9 mouse cellular contexts compared by ENCODE assay signal in the genomic region with DNA sequence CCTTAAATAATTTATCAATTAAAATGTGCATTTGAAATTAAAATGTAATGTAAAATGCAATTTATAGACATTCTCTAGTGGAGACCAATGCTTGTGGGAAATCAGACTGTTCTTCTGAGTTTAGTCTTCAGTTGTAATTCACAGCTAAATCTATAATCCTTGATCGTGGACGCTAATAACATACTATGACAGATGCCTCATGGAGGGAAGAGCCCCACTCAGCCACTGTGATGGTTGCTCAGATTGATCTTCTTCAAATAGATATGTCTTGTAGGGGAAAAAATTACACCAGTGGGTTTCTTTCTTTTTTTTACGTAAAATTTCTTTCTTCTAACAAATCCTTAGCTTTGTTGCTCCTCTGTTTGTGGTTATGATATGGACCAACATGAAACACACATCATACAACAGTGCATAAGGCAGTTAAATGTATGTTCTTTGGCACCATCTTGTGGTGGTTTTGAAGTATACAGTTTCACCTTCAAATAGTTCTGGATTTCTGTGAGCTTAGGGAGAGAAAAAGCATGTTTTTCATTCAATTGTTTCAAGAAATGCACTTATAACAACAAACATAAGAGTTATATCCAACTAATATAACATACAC.
DNase-seq lines count a peak whose midpoint lies in the region; ATAC-seq and TF ChIP-seq lines count a peak whose summit lies in the region.
"Had no signal": no experiment of that assay in that cellular context is flagged by ENCODE, and none has a peak within 500 bp of the region (broad histone marks: within the 10 kb centered on the region; RNA-seq: fewer than 3 reads in every experiment).

No protein-coding gene starts in this region.

- no peak for TF ChIP-seq EP300 in heart, postnatal 0 days (IDR thresholded peaks at IDR 0.05; ENCODE audit: low read depth)

- no peaks in the 10 kb centered on the region for H3K9me3 ChIP-seq in heart, postnatal 0 days (replicated peaks; ENCODE audit: control insufficient read depth, low read length)
- H3K9me3 ChIP-seq in hindbrain, embryonic 16.5 days (ENCODE audit: control insufficient read depth, low read length), result no peaks in the 10 kb centered on the region

- no peak for ATAC-seq in heart, postnatal 0 days (ENCODE audit: insufficient read depth, low read depth)
- ATAC-seq in hindbrain, embryonic 16.5 days, result peak; percentile 95

- H3K4me2 ChIP-seq in heart, postnatal 0 days (ENCODE audit: low read depth, low read length), result no peak overlapping the region
- H3K4me2 ChIP-seq in hindbrain, embryonic 16.5 days (ENCODE audit: low read length), result no peak overlapping the region

- no peak overlapping the region for H3K9ac ChIP-seq in heart, postnatal 0 days (replicated peaks; ENCODE audit: low read depth, low read length)
- H3K9ac ChIP-seq in hindbrain, embryonic 16.5 days (ENCODE audit: low read depth, low read length), result no peak overlapping the region

- H3K4me3 ChIP-seq in heart, postnatal 0 days (ENCODE audit: low read depth, low read length), result no peak overlapping the region
- H3K4me3 ChIP-seq in hindbrain, embryonic 16.5 days (ENCODE audit: low read length), result no peak overlapping the region
- no peak overlapping the region for H3K4me3 ChIP-seq in gastrocnemius, adult 2 months
- H3K4me3 ChIP-seq: erythroblast, embryonic 14.5 days had no signal

- no peaks in the 10 kb centered on the region for H3K4me1 ChIP-seq in heart, postnatal 0 days (ENCODE audit: control insufficient read depth, insufficient read depth)
- no peaks in the 10 kb centered on the region for H3K4me1 ChIP-seq in hindbrain, embryonic 16.5 days (ENCODE audit: control insufficient read depth, insufficient read depth, low read depth, low read length)

- TF ChIP-seq CTCF in heart, postnatal 0 days (IDR thresholded peaks at IDR 0.05; ENCODE audit: low read depth), result peak; percentile 51
- TF ChIP-seq CTCF in gastrocnemius, adult 2 months (IDR thresholded peaks at IDR 0.05), result no peak

- peak; percentile 10 for DNase-seq in heart, postnatal 0 days (ENCODE audit: low spot score)
- no peak for DNase-seq in heart, postnatal 10 days
- DNase-seq in thymus, postnatal 0 days (ENCODE audit: low spot score), result peak; percentile 2
- DNase-seq in thymus, postnatal 4 days, result no peak
- DNase-seq in gastrocnemius, adult 2 months, result no peak
- DNase-seq in spleen, postnatal 10 days (ENCODE audit: low spot score in 2 of 2), result no peak
- DNase-seq in liver, result no peak

- no peaks in the 10 kb centered on the region for H3K27me3 ChIP-seq in heart, postnatal 0 days (ENCODE audit: control insufficient read depth, insufficient read depth, low read length)
- H3K27me3 ChIP-seq in hindbrain, embryonic 16.5 days (replicated peaks; ENCODE audit: control insufficient read depth, insufficient read depth, low read length), result no peaks in the 10 kb centered on the region

- no peaks in the 10 kb centered on the region for H3K36me3 ChIP-seq in heart, postnatal 0 days (replicated peaks; ENCODE audit: control insufficient read depth, insufficient read depth, low read length)
- no peaks in the 10 kb centered on the region for H3K36me3 ChIP-seq in hindbrain, embryonic 16.5 days (ENCODE audit: control insufficient read depth, insufficient read depth, low read length)

- 51% methylated on average over 3 of the region's 3 CpGs for WGBS in heart, postnatal 0 days
- WGBS in hindbrain, embryonic 16.5 days, result 51% methylated on average over 3 of the region's 3 CpGs

- H3K27ac ChIP-seq in heart, postnatal 0 days (ENCODE audit: low read depth), result no peak overlapping the region
- no peak overlapping the region for H3K27ac ChIP-seq in hindbrain, embryonic 16.5 days (ENCODE audit: low read depth, low read length)
- H3K27ac ChIP-seq in gastrocnemius, adult 2 months, result no peak overlapping the region

- intact Hi-C loops in heart, postnatal 10 days (cut with DNase I), result no loop called here
- intact Hi-C loops in gastrocnemius, adult 2 months (cut with DNase I), result no loop called here

Comparison
In these comparisons a context has a peak if more than half of its experiments do, and no peak if none do; other contexts are left out.
1. DNase-seq: peak in heart, postnatal 0 days (single experiment) and thymus, postnatal 0 days (single experiment); none in heart, postnatal 10 days (0 of 2), thymus, postnatal 4 days (single experiment), gastrocnemius, adult 2 months (single experiment), spleen, postnatal 10 days (0 of 2) and liver (single experiment).